Mouse (Mus musculus): ENCODE results near the gene Gm5157. TPM values are rescaled to one million over a fixed set of nuclear protein-coding genes. Genes with fewer than 3 reads are reported as not detected.

Gm5157 gene
- polyA plus RNA-seq (2017; shearing (Covaris generic)) = not detected

DNA sequence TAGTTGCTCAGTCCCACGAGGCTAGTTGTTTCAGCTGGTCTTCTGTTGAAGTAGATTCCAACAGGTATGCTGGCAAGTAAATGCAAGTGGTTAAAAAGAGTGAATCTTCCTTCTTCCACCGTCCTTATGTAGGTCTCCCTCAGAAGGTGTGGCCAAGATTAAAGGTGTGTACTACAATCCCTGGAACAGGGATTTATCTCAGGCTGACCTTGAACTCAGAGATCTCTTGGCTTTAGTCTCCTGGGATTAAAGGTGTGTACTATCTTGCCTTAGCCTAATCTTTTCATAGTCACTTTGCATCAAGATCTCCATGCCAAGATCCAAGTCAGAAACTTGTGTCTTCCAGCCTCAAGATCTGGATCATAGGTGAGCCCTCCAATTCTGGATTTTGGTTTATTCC, at the start of gene Gm5157:
TSS of gene Gm5157 (minus strand) at position 101 of the 400 bp plus-strand sequence.

DNA sequence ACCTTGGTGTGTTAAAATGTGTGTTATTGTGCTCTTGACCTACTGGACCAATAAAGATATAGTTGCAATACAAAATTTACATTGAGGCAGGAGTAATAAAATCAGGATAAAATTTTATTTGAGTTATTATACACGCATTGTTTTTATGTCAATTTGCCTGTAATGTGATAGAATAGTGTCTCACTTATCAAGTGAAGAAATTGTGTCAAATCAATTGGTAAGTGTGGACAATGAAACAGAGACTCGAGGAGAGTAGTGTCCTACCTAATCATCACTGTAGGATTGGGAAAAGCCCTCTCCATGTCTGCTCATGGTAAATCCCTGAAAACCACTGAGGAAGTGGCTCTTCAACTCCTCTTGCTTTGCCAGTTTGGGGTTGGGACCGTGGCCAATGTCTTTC, 28.3 kb downstream of the Gm5157 start, which contains the start of gene Vmn1r123:
TSS of gene Vmn1r123 (plus strand) at position 301 of the 400 bp plus-strand sequence.

Other genes starting within 250 kb of the Gm5157 start
- not detected for gene Vmn1r119, start 178.0 kb downstream of the Gm5157 start, polyA plus RNA-seq (2017; shearing (Covaris generic))
- not detected for gene Vmn1r120, start 136.6 kb downstream of the Gm5157 start, polyA plus RNA-seq (2017; shearing (Covaris generic))
- gene Vmn1r121, start 91.9 kb downstream of the Gm5157 start, polyA plus RNA-seq (2017; shearing (Covaris generic)) = not detected
- gene Vmn1r122, start 56.3 kb downstream of the Gm5157 start, polyA plus RNA-seq (2017; shearing (Covaris generic)) = not detected
- gene Vmn1r123, start 28.2 kb downstream of the Gm5157 start, polyA plus RNA-seq (2017; shearing (Covaris generic)) = not detected
- not detected for gene Vmn1r124, start 70.2 kb upstream of the Gm5157 start, polyA plus RNA-seq (2017; shearing (Covaris generic))
- gene Vmn1r125, start 81.8 kb upstream of the Gm5157 start, polyA plus RNA-seq (2017; shearing (Covaris generic)) = not detected
- gene Vmn1r126, start 111.0 kb upstream of the Gm5157 start, polyA plus RNA-seq (2017; shearing (Covaris generic)) = not detected
- gene Vmn1r127, start 129.4 kb upstream of the Gm5157 start, polyA plus RNA-seq (2017; shearing (Covaris generic)) = not detected
- gene Vmn1r128, start 158.9 kb upstream of the Gm5157 start, polyA plus RNA-seq (2017; shearing (Covaris generic)) = not detected
- gene Vmn1r129, start 170.9 kb upstream of the Gm5157 start, polyA plus RNA-seq (2017; shearing (Covaris generic)) = not detected
- not detected for gene Gm6882, start 242.3 kb upstream of the Gm5157 start, polyA plus RNA-seq (2017; shearing (Covaris generic))